Comparison of ENCODE assay signal across 10 mouse cellular contexts in genomic region chr5:54181327-54181863, GRCm38 (mm10).
A peak's percentile ranks its signal among the peaks of the same experiment; 100 is the strongest.
DNase-seq lines count a peak whose midpoint lies in the region; ATAC-seq and TF ChIP-seq lines count a peak whose summit lies in the region.
"Had no signal": no experiment of that assay in that cellular context is flagged by ENCODE, and none has a peak within 500 bp of the region (broad histone marks: within the 10 kb centered on the region; RNA-seq: fewer than 3 reads in every experiment).

No protein-coding gene starts in this region.

- intact Hi-C loops in gastrocnemius, postnatal 36 days (cut with DNase I): no loop called here

- no peaks in the 10 kb centered on the region for H3K36me3 ChIP-seq in intestine, embryonic 14.5 days (ENCODE audit: control insufficient read depth, insufficient read depth, low read length)
- no peaks in the 10 kb centered on the region for H3K36me3 ChIP-seq in intestine, postnatal 0 days (ENCODE audit: control insufficient read depth, insufficient read depth)
- H3K36me3 ChIP-seq in hindbrain, embryonic 14.5 days (replicated peaks; ENCODE audit: control insufficient read depth, insufficient read depth): no peaks in the 10 kb centered on the region
- H3K36me3 ChIP-seq in neural tube, embryonic 13.5 days: no peaks in the 10 kb centered on the region
- H3K36me3 ChIP-seq: liver, embryonic 13.5 days had no signal

- peaks cover 28% of the 10 kb centered on the region for H3K4me1 ChIP-seq in intestine, embryonic 14.5 days (replicated peaks; ENCODE audit: control insufficient read depth, insufficient read depth, low read length)
- H3K4me1 ChIP-seq in intestine, postnatal 0 days (replicated peaks; ENCODE audit: control insufficient read depth, insufficient read depth, low read length): 0 out of 2 replicates have a peak, but pooled peaks cover 6% of the 10 kb centered on the region
- H3K4me1 ChIP-seq in hindbrain, embryonic 14.5 days (replicated peaks; ENCODE audit: control insufficient read depth, insufficient read depth, low read length): peaks cover 19% of the 10 kb centered on the region
- peaks cover 35% of the 10 kb centered on the region for H3K4me1 ChIP-seq in neural tube, embryonic 13.5 days (replicated peaks)

- peak overlapping the region; percentile 64 for H3K27ac ChIP-seq in intestine, embryonic 14.5 days (ENCODE audit: low read depth)
- H3K27ac ChIP-seq in intestine, postnatal 0 days (ENCODE audit: low read depth, low read length): no peak overlapping the region
- peak overlapping the region; percentile 22 for H3K27ac ChIP-seq in hindbrain, embryonic 14.5 days
- H3K27ac ChIP-seq in neural tube, embryonic 13.5 days (replicated peaks): peak overlapping the region; percentile 52
- H3K27ac ChIP-seq: liver, embryonic 13.5 days had no signal

- no peak overlapping the region for H3K4me3 ChIP-seq in intestine, embryonic 14.5 days (ENCODE audit: low read depth, low read length)
- H3K4me3 ChIP-seq in intestine, postnatal 0 days (ENCODE audit: low read depth, low read length): no peak overlapping the region
- H3K4me3 ChIP-seq in hindbrain, embryonic 14.5 days (replicated peaks; ENCODE audit: low read length): peak overlapping the region; percentile 17
- H3K4me3 ChIP-seq in neural tube, embryonic 13.5 days: peak overlapping the region; percentile 21; the same call in 1 of the 2 replicates
- H3K4me3 ChIP-seq: liver, embryonic 13.5 days had no signal

- no peak for TF ChIP-seq CTCF in intestine, postnatal 0 days (IDR thresholded peaks at IDR 0.05; ENCODE audit: low read depth)

- DNase-seq in intestine, embryonic 14.5 days (ENCODE audit: low spot score): no peak
- DNase-seq in embryo, embryonic 9.5 days (ENCODE audit: extremely low spot score): peak; percentile 16
- peak; percentile 54 for DNase-seq in hindbrain, embryonic 14.5 days (ENCODE audit: low spot score)
- no peak for DNase-seq in gastrocnemius, postnatal 36 days
- DNase-seq in cerebellum, adult 11-12 months: no peak
- DNase-seq in cerebellum, adult 9-10 months: no peak
- DNase-seq: kidney, adult 8-10 months; liver, embryonic 13.5 days had no signal

- WGBS in intestine, embryonic 14.5 days: 27% methylated on average over 13 of the region's 13 CpGs
- WGBS in intestine, postnatal 0 days: 27% methylated on average over 13 of the region's 13 CpGs
- WGBS in hindbrain, embryonic 14.5 days: 13% methylated on average over 13 of the region's 13 CpGs
- WGBS in neural tube, embryonic 13.5 days: 23% methylated on average over 13 of the region's 13 CpGs

- H3K4me2 ChIP-seq in intestine, embryonic 14.5 days (ENCODE audit: low read length): peak overlapping the region; percentile 21
- H3K4me2 ChIP-seq in intestine, postnatal 0 days (replicated peaks; ENCODE audit: low read depth): no peak overlapping the region
- H3K4me2 ChIP-seq in hindbrain, embryonic 14.5 days (replicated peaks): peak overlapping the region; percentile 49
- peak overlapping the region; percentile 50 for H3K4me2 ChIP-seq in neural tube, embryonic 13.5 days
- H3K4me2 ChIP-seq: liver, embryonic 13.5 days had no signal

- H3K9me3 ChIP-seq in intestine, embryonic 14.5 days (ENCODE audit: control insufficient read depth, low read length): no peaks in the 10 kb centered on the region
- H3K9me3 ChIP-seq in intestine, postnatal 0 days (ENCODE audit: control insufficient read depth): no peaks in the 10 kb centered on the region
- no peaks in the 10 kb centered on the region for H3K9me3 ChIP-seq in hindbrain, embryonic 14.5 days (ENCODE audit: control insufficient read depth, low read length)
- no peaks in the 10 kb centered on the region for H3K9me3 ChIP-seq in neural tube, embryonic 13.5 days
- H3K9me3 ChIP-seq: liver, embryonic 13.5 days had no signal

- no peak overlapping the region for H3K9ac ChIP-seq in intestine, embryonic 14.5 days (ENCODE audit: low read length)
- no peak overlapping the region for H3K9ac ChIP-seq in intestine, postnatal 0 days (ENCODE audit: low read depth, low read length)
- H3K9ac ChIP-seq in hindbrain, embryonic 14.5 days: peak overlapping the region; percentile 41
- peak overlapping the region; percentile 22; the same call in 1 of the 2 replicates for H3K9ac ChIP-seq in neural tube, embryonic 13.5 days
- H3K9ac ChIP-seq: liver, embryonic 13.5 days had no signal

- no peak for ATAC-seq in intestine, embryonic 14.5 days (replicated peaks; ENCODE audit: low FRiP score, low TSS enrichment, low read depth)
- no peak for ATAC-seq in intestine, postnatal 0 days
- peak; percentile 52; the same call in 1 of the 2 replicates for ATAC-seq in hindbrain, embryonic 14.5 days (ENCODE audit: low FRiP score)
- peak; percentile 49 for ATAC-seq in neural tube, embryonic 13.5 days (ENCODE audit: low read depth)

- no peaks in the 10 kb centered on the region for H3K27me3 ChIP-seq in intestine, embryonic 14.5 days (replicated peaks; ENCODE audit: control insufficient read depth, insufficient read depth, low read length)
- no peaks in the 10 kb centered on the region for H3K27me3 ChIP-seq in intestine, postnatal 0 days (replicated peaks; ENCODE audit: control insufficient read depth, insufficient read depth, low read length)
- no peaks in the 10 kb centered on the region for H3K27me3 ChIP-seq in hindbrain, embryonic 14.5 days (ENCODE audit: control insufficient read depth, insufficient read depth, low read length)
- no peaks in the 10 kb centered on the region for H3K27me3 ChIP-seq in neural tube, embryonic 13.5 days
- H3K27me3 ChIP-seq: liver, embryonic 13.5 days had no signal

Comparison
In these comparisons a context has a peak if more than half of its experiments do, and no peak if none do; other contexts are left out.
1. ATAC-seq: peak in hindbrain, embryonic 14.5 days (single experiment) and neural tube, embryonic 13.5 days (single experiment); none in intestine, embryonic 14.5 days (single experiment) and intestine, postnatal 0 days (single experiment).
2. DNase-seq: peak in embryo, embryonic 9.5 days (single experiment) and hindbrain, embryonic 14.5 days (single experiment); none in intestine, embryonic 14.5 days (single experiment), gastrocnemius, postnatal 36 days (0 of 2), cerebellum, adult 11-12 months (single experiment) and cerebellum, adult 9-10 months (single experiment).
3. H3K4me3 ChIP-seq: peak in hindbrain, embryonic 14.5 days (single experiment) and neural tube, embryonic 13.5 days (single experiment); none in intestine, embryonic 14.5 days (single experiment) and intestine, postnatal 0 days (single experiment).
4. H3K9ac ChIP-seq: peak in hindbrain, embryonic 14.5 days (single experiment) and neural tube, embryonic 13.5 days (single experiment); none in intestine, embryonic 14.5 days (single experiment) and intestine, postnatal 0 days (single experiment).